ENCODE assay signal across 8 mouse cellular contexts in genomic region chr5:142928749-142929399, GRCm38 (mm10). TPM values are rescaled to one million over a fixed set of nuclear protein-coding genes. Genes with fewer than 3 reads are reported as not detected.
DNase-seq lines count a peak whose midpoint lies in the region; ATAC-seq and TF ChIP-seq lines count a peak whose summit lies in the region.

No protein-coding gene starts in this region.

- peak overlapping the region; percentile 56 for H3K9ac ChIP-seq in hindbrain, embryonic 11.5 days (ENCODE audit: low read depth, low read length)

- peak overlapping the region; percentile 77 for H3K4me3 ChIP-seq in E14TG2a.4 (replicated peaks; ENCODE audit: low read length)
- peak overlapping the region; percentile 71 for H3K4me3 ChIP-seq in bone marrow macrophage, adult 2 months (ENCODE audit: insufficient read depth, low read length)
- peak overlapping the region; percentile 26 for H3K4me3 ChIP-seq in hindbrain, embryonic 11.5 days (ENCODE audit: low read depth, low read length)

- no peaks in the 10 kb centered on the region for H3K27me3 ChIP-seq in E14TG2a.4 (ENCODE audit: insufficient read depth, low read length)
- H3K27me3 ChIP-seq in hindbrain, embryonic 11.5 days (ENCODE audit: control insufficient read depth, insufficient read depth, low read length), result no peaks in the 10 kb centered on the region; the same call in 1 of the 2 replicates

- peak; percentile 17; the same call in 1 of the 2 replicates for ATAC-seq in hindbrain, embryonic 11.5 days (ENCODE audit: low FRiP score)

- no peak for TF ChIP-seq CTCF in E14TG2a.4 (conservative IDR thresholded peaks at IDR 0.05; ENCODE audit: low read length)
- no peak for TF ChIP-seq CTCF in bone marrow macrophage, adult 2 months (IDR thresholded peaks at IDR 0.05; ENCODE audit: low read depth, low read length)

- H3K36me3 ChIP-seq in E14TG2a.4 (ENCODE audit: insufficient read depth, low read length), result no peaks in the 10 kb centered on the region
- H3K36me3 ChIP-seq in hindbrain, embryonic 11.5 days (ENCODE audit: control insufficient read depth, insufficient read depth, low read length), result no peaks in the 10 kb centered on the region

- DNase-seq in frontal cortex, postnatal 10 days (ENCODE audit: low spot score in 2 of 2), result peak; percentile 61 to 68
- peak; percentile 71 for DNase-seq in hindbrain, embryonic 11.5 days (ENCODE audit: low spot score)
- DNase-seq in layer of hippocampus, postnatal 25 days (ENCODE audit: extremely low spot score in 1 of 2, low spot score in 1 of 2), result peak; percentile 38 to 46
- DNase-seq in lung, postnatal 25 days (ENCODE audit: low spot score), result peak; percentile 91
- DNase-seq in retina, embryonic 14.5 days (ENCODE audit: low spot score), result peak; percentile 51
- peak; percentile 82 for DNase-seq in thymus, postnatal 4 days

- H3K4me2 ChIP-seq in hindbrain, embryonic 11.5 days (replicated peaks; ENCODE audit: low read depth, low read length), result peak overlapping the region; percentile 54

- WGBS in hindbrain, embryonic 11.5 days, result 3% methylated on average over 29 of the region's 35 CpGs

- TF ChIP-seq POLR2A in bone marrow macrophage, adult 2 months (IDR thresholded peaks at IDR 0.05; ENCODE audit: borderline replicate concordance, low read depth, low read length), result no peak; the same call in 1 of the 2 replicates

- peak overlapping the region; percentile 90 for H3K27ac ChIP-seq in bone marrow macrophage, adult 2 months (ENCODE audit: insufficient read depth, low read depth, low read length)
- H3K27ac ChIP-seq in hindbrain, embryonic 11.5 days (ENCODE audit: low read depth, low read length), result no peak overlapping the region

- peaks cover under 1% of the 10 kb centered on the region; the same call in 1 of the 2 replicates for H3K9me3 ChIP-seq in E14TG2a.4 (ENCODE audit: low read length)
- H3K9me3 ChIP-seq in hindbrain, embryonic 11.5 days (ENCODE audit: control insufficient read depth, low read length), result no peaks in the 10 kb centered on the region

- peaks cover 74% of the 10 kb centered on the region for H3K4me1 ChIP-seq in E14TG2a.4 (replicated peaks; ENCODE audit: low read depth, low read length)
- H3K4me1 ChIP-seq in bone marrow macrophage, adult 2 months (ENCODE audit: control insufficient read depth, insufficient read depth, low read length), result peaks cover 41% of the 10 kb centered on the region
- H3K4me1 ChIP-seq in hindbrain, embryonic 11.5 days (replicated peaks; ENCODE audit: control insufficient read depth, insufficient read depth, low read length), result peaks cover 2% of the 10 kb centered on the region; the same call in 1 of the 2 replicates

RNA-seq across cellular contexts. Expression of gene Actb, which starts 22.3 kb away (rescaled TPM):
- polyA plus RNA-seq in bone marrow macrophage, adult 2 months (2012; ENCODE audit: insufficient read depth, insufficient read length, missing spikeins), result 8,885 and 10,895 TPM in 2 replicates
- 15,671 and 16,656 TPM in 2 replicates for polyA plus RNA-seq in hindbrain, embryonic 11.5 days (2014; fragmentation: Nextera tagmentation; extraction: Ambion mirVana)
- 1,000 to 10,000 TPM; 3,553 to 3,743 TPM for total RNA-seq in layer of hippocampus, postnatal 25 days (2021)

RNA-seq across cellular contexts. Expression of gene Fscn1, which starts 31.3 kb away (rescaled TPM):
- 2.4 and 3.2 TPM in 2 replicates for polyA plus RNA-seq in bone marrow macrophage, adult 2 months (2012; ENCODE audit: insufficient read depth, insufficient read length, missing spikeins)
- 570 and 615 TPM in 2 replicates for polyA plus RNA-seq in hindbrain, embryonic 11.5 days (2014; fragmentation: Nextera tagmentation; extraction: Ambion mirVana)
- total RNA-seq in layer of hippocampus, postnatal 25 days (2021), result 100 to 1,000 TPM; 229 to 232 TPM

RNA-seq across cellular contexts. Expression of gene Fbxl18, which starts 33.7 kb away (rescaled TPM):
- polyA plus RNA-seq in bone marrow macrophage, adult 2 months (2012; ENCODE audit: insufficient read depth, insufficient read length, missing spikeins), result 9.0 and 12.5 TPM in 2 replicates
- polyA plus RNA-seq in hindbrain, embryonic 11.5 days (2014; fragmentation: Nextera tagmentation; extraction: Ambion mirVana), result 12.1 and 14.5 TPM in 2 replicates
- total RNA-seq in layer of hippocampus, postnatal 25 days (2021), result 10 to 100 TPM; 37.4 to 40.0 TPM

Comparison
In these comparisons a context has a peak if more than half of its experiments do, and no peak if none do; other contexts are left out.
1. H3K4me3 ChIP-seq: peak in every context shown above with its lines; median percentile 77 in E14TG2a.4; 71 in bone marrow macrophage, adult 2 months; 26 in hindbrain, embryonic 11.5 days.
2. RNA of gene Fscn1, which starts 31.3 kb away (polyA plus RNA-seq): 570 to 615 TPM in hindbrain, embryonic 11.5 days; 2.4 to 3.2 TPM in bone marrow macrophage, adult 2 months; every median in the first group is over 100 times any median in the second.
3. Peak in every context shown above with its lines, with median percentiles within 50 percentile points of each other: DNase-seq.